Mouse (Mus musculus) intestine, postnatal 0 days (tissue): ENCODE data around the gene Rln1. TPM values are rescaled to one million over a fixed set of nuclear protein-coding genes. Genes with fewer than 3 reads are reported as not detected.

Experiments used
- ATAC-seq: fragments of 200-750 bp; cut with Nextera tagmentation; 2 replicates; pipeline ENCODE4 v1.8.0; 2017; ENCODE audit warnings: mild to moderate bottlenecking, moderate TSS enrichment, moderate library complexity
- H3K27ac ChIP-seq: fragments of 300-500 bp; sonication (generic); 2 replicates; pipeline ENCODE4 v1.5.1; 2014; ENCODE audit warnings: mild to moderate bottlenecking, low read depth, low read length, moderate library complexity
- H3K27me3 ChIP-seq: fragments of 300-500 bp; sonication (generic); replicated peaks from 2 replicates; pipeline ENCODE4 v1.6.1; 2014; ENCODE audit warnings: low read length, mixed read lengths; ENCODE audit not compliant: control insufficient read depth, insufficient read depth
- H3K36me3 ChIP-seq: fragments of 300-500 bp; sonication (generic); 2 replicates; pipeline ENCODE4 v1.6.1; 2014; ENCODE audit warnings: mild to moderate bottlenecking, moderate library complexity; ENCODE audit not compliant: control insufficient read depth, insufficient read depth
- H3K4me1 ChIP-seq: fragments of 300-500 bp; sonication (generic); replicated peaks from 2 replicates; pipeline ENCODE4 v1.6.1; 2014; ENCODE audit warnings: antibody characterized with exemption, low read length, mixed read lengths; ENCODE audit not compliant: control insufficient read depth, insufficient read depth
- H3K4me2 ChIP-seq: fragments of 300-500 bp; sonication (generic); replicated peaks from 2 replicates; pipeline ENCODE4 v1.6.1; 2014; ENCODE audit warnings: low read depth, mild to moderate bottlenecking, moderate library complexity
- H3K4me3 ChIP-seq: fragments of 300-500 bp; sonication (generic); 2 replicates; pipeline ENCODE4 v1.5.1; 2014; ENCODE audit warnings: low read depth, low read length
- H3K9ac ChIP-seq: fragments of 300-500 bp; sonication (generic); 2 replicates; pipeline ENCODE4 v1.6.1; 2014; ENCODE audit warnings: mild to moderate bottlenecking, low read depth, low read length
- H3K9me3 ChIP-seq: fragments of 300-500 bp; sonication (generic); 2 replicates; pipeline ENCODE4 v1.6.1; 2016; ENCODE audit warnings: mixed run types; ENCODE audit not compliant: control insufficient read depth
- CTCF ChIP-seq: sonication (generic); IDR thresholded peaks from 2 replicates; pipeline ENCODE4 v1.5.1; 2016; ENCODE audit warnings: low read depth, mild to moderate bottlenecking, control low read depth, antibody characterized with exemption, moderate library complexity
- WGBS: fragments of 180-500 bp; shearing (Covaris S2); extraction: QIAGEN DNeasy Blood & Tissue Kit; methylation state at CpG from one replicate; pipeline ENCODE4 v1.1.7; 2014; 5-methylcytosine and 5-hydroxymethylcytosine counted together
- polyA plus RNA-seq: library from polyadenylated mRNA; unstranded; fragments of >200 nt; fragmentation: Nextera tagmentation; extraction: Ambion mirVana; gene quantifications from 2 replicates; pipeline ENCODE4 v1.2.1, GENCODE M21; 2015

The Rln1 gene
- polyA plus RNA-seq, 1 experiment from 2014 or later = not detected

- Histone ChIP-seq H3K27me3 (no peaks in the 10 kb centered on the region), H3K4me3 (peak overlapping the region; percentile 57), H3K27ac (peak overlapping the region; percentile 41; the same call in 1 of the 2 replicates), H3K36me3 (peaks cover 13% of the 10 kb centered on the region), H3K9me3 (no peaks in the 10 kb centered on the region), H3K4me2 (peak overlapping the region; percentile 94), H3K4me1 (no peaks in the 10 kb centered on the region), H3K9ac (no peak overlapping the region)
- TF ChIP-seq CTCF = no peak
- 13% methylated on average over 13 of the region's 13 CpGs for WGBS
- no peak for ATAC-seq
Observed at GRCm38 (mm10) chr19:29362173-29362930, 27.9 kb upstream of the Rln1 start.

GRCm38 (mm10) chr19:29361468-29362130 is 27.1 kb upstream of the Rln1 start:
- no peaks in the 10 kb centered on the region for H3K4me1 ChIP-seq
- H3K4me2 ChIP-seq = peak overlapping the region; percentile 94
- H3K27me3 ChIP-seq = no peaks in the 10 kb centered on the region
- no peaks in the 10 kb centered on the region for H3K9me3 ChIP-seq
- peaks cover 19% of the 10 kb centered on the region for H3K36me3 ChIP-seq
- H3K27ac ChIP-seq = peak overlapping the region; percentile 77
- 2% methylated on average over 33 of the region's 33 CpGs for WGBS
- peak overlapping the region; percentile 57 for H3K4me3 ChIP-seq
- TF ChIP-seq CTCF = no peak
- peak; percentile 97 for ATAC-seq
- H3K9ac ChIP-seq = peak overlapping the region; percentile 50

DNA sequence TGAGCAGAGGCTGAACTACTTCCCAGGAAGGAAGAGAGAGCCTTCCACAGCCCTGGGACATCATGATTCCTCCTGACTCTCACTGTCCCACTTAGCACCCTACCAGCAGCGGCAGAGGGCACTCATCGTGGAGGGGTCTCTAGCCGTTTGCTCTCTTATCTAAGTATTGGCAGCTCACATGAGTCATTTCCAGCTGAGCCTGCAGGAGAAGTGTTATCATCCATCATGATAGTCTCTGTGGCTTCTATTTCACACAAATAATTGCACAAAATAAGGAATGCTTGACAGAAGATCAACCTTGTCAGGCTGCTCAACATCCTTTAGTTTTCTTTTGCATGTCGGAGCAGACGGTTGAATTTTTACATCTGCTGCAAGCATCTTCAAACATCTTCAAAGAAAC is 25.8 kb upstream of the Rln1 start:
- Histone ChIP-seq H3K9me3 (no peaks in the 10 kb centered on the region), H3K27ac (no peak overlapping the region), H3K27me3 (no peaks in the 10 kb centered on the region), H3K4me2 (peak overlapping the region; percentile 94), H3K4me3 (no peak overlapping the region), H3K4me1 (no peaks in the 10 kb centered on the region), H3K36me3 (peaks cover 19% of the 10 kb centered on the region), H3K9ac (no peak overlapping the region)
- WGBS = 45% methylated on average over 5 of the region's 5 CpGs
- TF ChIP-seq CTCF = no peak
- no peak for ATAC-seq

DNA sequence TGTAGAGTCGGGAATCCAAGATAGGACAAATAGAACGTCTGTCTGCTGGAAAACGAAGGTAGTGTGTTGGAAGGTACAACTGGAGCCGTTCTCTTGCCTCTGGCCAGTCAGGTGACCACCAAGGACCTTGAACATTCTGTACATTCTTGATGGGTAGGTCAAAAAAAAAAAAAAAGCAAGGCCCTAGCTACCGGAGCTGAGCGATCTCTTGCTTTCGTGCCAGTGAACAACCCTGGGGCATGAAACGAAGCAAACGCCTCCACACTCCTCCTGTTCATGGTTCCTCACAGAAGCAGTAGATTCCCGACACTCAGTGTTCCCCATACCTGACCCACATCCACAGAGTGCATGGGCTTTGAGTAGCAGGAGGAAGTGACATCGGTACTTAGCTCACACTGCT is 21.8 kb upstream of the Rln1 start:
- Histone ChIP-seq H3K4me2 (no peak overlapping the region), H3K9ac (no peak overlapping the region)
- WGBS = 77% methylated on average over 11 of the region's 11 CpGs

DNA sequence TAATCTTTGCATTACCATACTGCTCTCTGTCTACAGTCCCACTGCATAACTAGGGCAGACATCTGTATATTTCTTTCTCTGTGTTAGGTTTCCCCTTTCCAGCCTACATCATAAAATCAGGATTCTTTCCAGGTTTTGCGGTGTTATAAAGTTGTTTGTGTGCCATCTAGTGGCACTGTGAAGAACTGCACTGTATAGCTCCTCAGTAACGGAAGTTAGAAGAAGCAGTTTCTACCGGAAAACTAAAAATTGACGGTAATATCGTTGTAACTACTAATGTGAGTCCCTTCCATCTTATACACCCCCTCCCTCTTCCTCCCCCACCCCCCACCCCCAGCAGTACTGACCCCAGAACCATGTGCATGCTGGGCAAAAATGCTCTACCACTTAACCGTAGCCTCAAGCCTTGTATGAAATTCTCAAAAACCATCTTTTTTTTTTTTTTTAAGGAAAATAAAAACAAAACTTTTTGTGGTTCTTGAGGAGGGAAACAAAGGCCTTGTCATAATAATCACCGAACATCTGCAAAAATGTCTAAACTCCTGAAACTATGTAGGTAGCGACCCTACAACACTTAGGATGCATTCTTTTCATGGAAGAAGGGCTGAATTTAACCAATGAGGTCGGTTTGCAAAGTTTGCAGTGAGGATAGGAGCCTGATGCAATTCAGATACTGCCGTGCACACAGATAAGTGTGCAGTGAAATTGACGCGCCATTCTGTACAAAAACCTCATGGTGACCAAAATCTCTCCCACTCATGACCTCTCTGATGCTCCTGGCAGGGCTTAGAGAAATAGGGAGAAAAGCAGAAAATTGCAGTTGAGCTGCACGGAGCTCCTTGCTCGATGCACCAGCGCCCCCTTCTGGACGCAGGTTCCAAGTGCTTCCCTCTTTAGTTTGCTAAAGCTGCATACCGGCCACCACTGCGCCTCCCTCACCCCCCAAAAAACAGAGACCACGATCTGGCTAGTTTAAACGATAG is 20.7 kb upstream of the Rln1 start:
- H3K9ac ChIP-seq = no peak overlapping the region
- H3K4me2 ChIP-seq = peak overlapping the region; percentile 67
- no peak overlapping the region for H3K27ac ChIP-seq
- 5% methylated on average over 20 of the region's 20 CpGs for WGBS
- no peaks in the 10 kb centered on the region for H3K27me3 ChIP-seq
- peaks cover 29% of the 10 kb centered on the region for H3K36me3 ChIP-seq
- TF ChIP-seq CTCF = peak; percentile 96
- H3K4me1 ChIP-seq = no peaks in the 10 kb centered on the region
- H3K9me3 ChIP-seq = no peaks in the 10 kb centered on the region
- peak overlapping the region; percentile 29 for H3K4me3 ChIP-seq
- ATAC-seq = peak; percentile 28

More for the DNA sequence above, 21.8 kb upstream of the Rln1 start:
- Histone ChIP-seq H3K4me3 (no peak overlapping the region), H3K36me3 (peaks cover 21% of the 10 kb centered on the region), H3K27ac (no peak overlapping the region), H3K4me1 (no peaks in the 10 kb centered on the region), H3K9me3 (no peaks in the 10 kb centered on the region), H3K27me3 (no peaks in the 10 kb centered on the region)
- TF ChIP-seq CTCF = no peak
- no peak for ATAC-seq

GRCm38 (mm10) chr19:29350991-29351390 is 16.5 kb upstream of the Rln1 start:
- TF ChIP-seq CTCF = no peak
- no peak overlapping the region for H3K27ac ChIP-seq
- ATAC-seq = no peak
- H3K4me2 ChIP-seq = no peak overlapping the region
- no peak overlapping the region for H3K4me3 ChIP-seq
- 60% methylated on average over 5 of the region's 5 CpGs for WGBS
- H3K27me3 ChIP-seq = no peaks in the 10 kb centered on the region
- H3K36me3 ChIP-seq = peaks cover 20% of the 10 kb centered on the region
- H3K4me1 ChIP-seq = no peaks in the 10 kb centered on the region
- no peaks in the 10 kb centered on the region for H3K9me3 ChIP-seq
- no peak overlapping the region for H3K9ac ChIP-seq
